Mouse (Mus musculus) heart, postnatal 14 days (tissue): ENCODE measurements around the gene Sox1. TPM values are rescaled to one million over a fixed set of nuclear protein-coding genes. Genes with fewer than 3 reads are reported as not detected.

Source experiments
- DNase-seq, 2 experiments: peaks; one replicate each; pipeline ENCODE4 v3.0.0; 2021 to 2022
- intact Hi-C: fragments of 180-260 bp; cut with DNase I; formaldehyde crosslinking; loops from one replicate; pipeline ENCODE4 v1.15.1; 2025
- long read RNA-seq, 2 experiments: library from polyadenylated mRNA; stranded (forward); transcript quantifications; one replicate each; pipeline ENCODE4 v2.0.0; 2021
- total RNA-seq, 2 experiments: library from RNA; stranded (reverse); gene quantifications; 2 replicates each; pipeline ENCODE4 v1.2.3; 2021

Sox1 gene
- total RNA-seq, result not detected
- long read RNA-seq, experiment 1, result 0 reads
- long read RNA-seq, experiment 2, result 0 reads

DNA sequence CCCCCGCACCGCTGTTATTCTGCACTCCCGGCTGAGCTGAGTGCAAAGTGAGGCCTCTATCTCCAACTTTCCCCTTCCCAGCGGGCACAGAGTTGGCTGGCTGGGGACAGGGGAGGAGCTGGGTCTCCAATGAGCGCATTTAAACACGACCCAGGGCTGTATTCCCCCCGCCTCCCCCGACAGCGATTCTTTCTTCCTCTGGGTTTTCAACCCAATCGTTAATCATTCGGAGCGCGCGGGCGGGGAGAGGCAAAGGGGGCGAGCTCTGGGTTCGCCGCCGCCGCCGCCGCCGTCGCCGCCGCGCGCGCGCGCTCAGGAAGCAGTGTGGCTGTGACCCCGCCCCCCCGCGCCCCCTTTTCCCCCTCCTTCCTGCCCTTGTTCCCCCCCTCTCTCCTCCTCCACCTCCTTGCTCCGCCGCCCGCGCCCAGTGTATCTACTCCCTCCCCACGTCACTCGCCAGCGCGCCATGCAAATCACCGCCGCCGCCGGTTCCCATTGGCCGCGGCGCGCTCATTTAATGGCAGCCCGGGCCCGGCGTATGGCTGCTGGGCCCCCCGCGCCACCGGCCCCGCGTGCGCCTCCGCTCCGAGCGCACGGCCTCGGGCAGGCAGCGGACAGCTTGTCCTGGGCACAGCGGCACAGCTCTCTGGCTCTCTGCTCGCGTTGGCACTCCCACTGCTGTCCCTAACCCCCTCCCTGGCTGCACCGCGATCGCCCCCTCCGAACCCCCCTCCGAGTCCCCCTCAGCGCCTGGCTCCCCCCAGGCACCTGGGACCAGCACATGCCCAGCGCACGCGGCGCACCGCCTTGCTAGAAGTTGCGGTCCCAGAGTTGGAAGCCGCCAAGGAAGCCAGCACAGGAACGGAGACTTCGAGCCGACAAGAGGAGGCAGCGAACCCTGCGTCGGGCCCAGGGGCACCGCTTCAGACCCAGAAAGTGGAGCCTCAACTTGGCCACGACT lies at the start of gene Sox1:
Gene Sox1 (plus strand): TSS at position 225 of the 961 bp plus-strand sequence.
- peak in 1 of 2 experiments; percentile 22 for DNase-seq
- intact Hi-C loops, result loop anchor here (10.0 kb wide), 1 partner anchor 279 kb away; the partner anchor contains the start of gene Tubgcp3

DNA sequence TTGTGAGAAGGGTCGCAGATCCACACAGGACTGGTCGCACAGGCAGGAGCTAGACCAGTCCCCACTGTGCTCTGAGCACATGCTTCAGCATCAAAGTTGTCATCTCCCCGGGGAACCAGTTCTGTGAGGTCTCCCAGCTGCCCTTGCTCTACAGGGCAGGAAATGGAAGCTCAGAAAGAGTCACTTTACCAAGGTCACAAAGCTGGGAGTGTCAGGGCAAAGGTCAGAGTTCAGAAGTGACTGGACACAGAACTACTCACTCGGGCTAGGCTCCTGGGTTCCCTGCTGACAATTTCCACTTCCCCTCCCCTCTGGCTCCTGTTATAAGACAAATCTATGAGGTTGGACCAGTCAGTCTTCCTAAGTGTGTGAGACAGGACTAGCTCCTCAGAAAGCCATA lies 49.2 kb upstream of the Sox1 start:
- no peak for DNase-seq
- intact Hi-C loops, result no loop called here

DNA sequence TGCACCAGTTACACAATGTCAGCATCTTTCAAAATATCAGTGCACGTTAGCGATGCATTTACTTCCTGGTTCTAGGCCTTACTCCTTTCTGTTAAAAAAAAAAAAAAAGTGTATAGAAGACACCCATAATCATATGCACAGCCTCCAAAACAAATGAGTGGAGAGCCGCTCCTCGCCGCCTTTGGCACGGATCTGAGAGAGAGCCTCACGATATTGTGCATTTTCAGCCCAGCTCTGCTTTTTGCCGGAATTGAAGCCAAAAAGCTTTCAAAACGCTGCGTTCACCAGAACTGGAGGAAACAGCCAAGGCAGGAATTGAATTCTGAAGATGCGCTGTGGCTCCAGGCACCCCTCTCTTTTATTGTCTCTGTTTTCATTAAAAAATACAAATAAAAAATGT lies 48.2 kb upstream of the Sox1 start:
- intact Hi-C loops, result no loop called here
- DNase-seq, result no peak

DNA sequence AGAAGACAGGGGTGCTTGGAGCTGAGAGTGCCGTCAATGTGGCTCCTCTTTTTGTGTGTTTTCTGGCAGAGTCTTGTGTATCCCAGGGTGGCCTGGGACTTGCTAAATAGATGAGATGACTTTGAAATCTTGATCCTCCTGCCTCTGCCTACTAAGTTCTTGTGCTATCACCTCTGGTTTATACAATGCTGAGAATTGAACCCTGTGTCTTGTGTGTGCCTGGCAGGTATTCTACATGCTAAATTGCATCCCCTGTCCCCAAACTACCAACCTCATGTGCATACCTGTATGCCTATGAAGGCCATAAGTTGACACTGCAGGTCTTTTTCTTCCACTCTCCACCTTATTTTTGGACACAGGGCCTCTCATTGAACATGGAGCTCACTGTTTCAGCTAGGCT lies 46.8 kb upstream of the Sox1 start:
- intact Hi-C loops, result no loop called here
- no peak for DNase-seq

DNA sequence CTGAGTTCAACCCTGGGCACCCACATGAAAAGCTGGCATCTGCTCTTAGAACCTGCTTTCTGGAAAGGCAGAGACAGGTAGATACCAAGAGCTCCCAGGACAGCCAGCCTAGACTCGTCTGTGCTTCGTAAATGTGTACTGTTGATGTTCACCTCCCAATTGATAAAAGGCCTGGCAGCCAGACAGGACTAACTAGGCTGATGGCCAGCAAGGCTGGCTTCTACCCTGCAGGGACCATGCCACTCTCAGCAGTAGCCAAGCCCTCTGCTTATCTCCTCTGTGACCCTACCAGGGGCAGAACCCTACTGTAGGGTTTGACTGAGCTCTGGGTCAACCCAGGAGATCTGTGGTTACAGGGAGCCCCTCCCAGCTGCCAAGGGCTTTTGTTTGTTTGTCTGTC lies 45.5 kb upstream of the Sox1 start:
- DNase-seq, result peak; percentile 42 to 55
- intact Hi-C loops, result no loop called here

DNA sequence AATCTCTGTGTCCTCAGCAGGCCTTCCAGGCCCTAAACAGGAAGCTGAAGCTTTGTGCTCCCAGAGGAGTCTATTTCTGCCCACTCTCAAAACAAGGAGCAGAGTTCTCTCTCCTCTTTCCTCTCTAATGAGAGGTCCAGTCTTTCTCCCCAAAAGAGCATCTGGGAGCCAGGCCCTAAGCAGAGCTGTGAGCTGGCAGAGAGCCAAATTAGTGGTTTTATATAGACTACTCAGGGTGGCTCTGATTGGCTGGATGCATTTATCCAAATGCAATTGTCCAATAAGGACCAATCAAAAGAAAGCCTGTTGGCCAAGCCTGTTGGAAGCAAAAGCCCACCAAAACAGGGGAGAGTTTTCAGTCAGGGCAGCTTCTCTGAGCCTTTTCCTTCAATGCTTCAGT lies 44.0 kb upstream of the Sox1 start:
- intact Hi-C loops, result no loop called here

DNA sequence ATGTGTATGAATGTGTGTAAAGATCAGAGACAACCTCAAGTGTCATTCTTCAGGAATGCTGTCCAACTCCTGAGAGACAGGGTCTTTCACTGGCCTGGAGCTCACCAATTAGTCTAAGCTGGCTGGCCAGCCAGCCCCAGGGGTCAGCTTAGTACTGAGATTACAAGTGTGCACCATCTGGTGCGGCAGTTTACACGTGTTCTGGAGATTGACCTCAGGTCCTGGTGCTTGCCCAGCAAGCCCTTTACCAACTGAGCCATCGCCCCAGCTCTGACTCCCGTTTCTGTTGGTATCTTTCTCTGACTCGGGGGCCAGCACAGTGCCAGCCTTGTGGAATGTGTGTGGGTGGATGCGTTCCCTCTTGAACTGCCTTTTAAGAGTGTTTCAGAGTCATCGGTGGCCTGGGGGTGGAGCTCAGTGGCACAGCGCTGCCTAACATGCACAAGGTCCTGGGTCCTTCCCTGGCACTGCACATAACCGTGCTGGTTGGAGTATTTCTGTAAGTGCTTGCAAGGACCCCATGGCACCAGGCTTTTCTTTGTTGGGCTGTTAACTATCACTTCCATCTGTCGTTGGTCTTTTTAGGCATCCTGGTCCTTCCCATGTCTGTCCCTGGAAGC lies 40.6 kb upstream of the Sox1 start:
- DNase-seq, result no peak
- intact Hi-C loops, result no loop called here

More for the DNA sequence above, 44.0 kb upstream of the Sox1 start:
- no peak for DNase-seq

DNA sequence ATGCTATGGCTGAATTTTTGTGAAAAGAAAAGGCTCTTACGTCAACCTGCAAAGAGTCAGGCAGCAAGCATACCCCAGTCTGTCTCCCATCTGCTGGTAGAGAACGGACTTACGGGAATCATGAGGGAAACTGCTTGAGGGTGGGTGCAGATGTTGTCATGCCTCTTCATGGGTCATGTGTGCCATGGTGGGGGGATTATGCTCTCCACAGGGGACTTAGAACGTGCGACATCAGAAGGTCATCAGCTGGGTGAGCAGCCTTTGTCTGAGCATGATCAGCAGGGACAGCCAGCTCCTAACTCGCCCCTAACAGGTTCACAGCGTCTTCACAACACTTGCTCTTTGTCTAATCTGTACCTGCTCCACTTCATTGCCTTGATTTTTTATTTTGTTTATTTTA lies 26.9 kb upstream of the Sox1 start:
- intact Hi-C loops, result no loop called here
- no peak for DNase-seq

DNA sequence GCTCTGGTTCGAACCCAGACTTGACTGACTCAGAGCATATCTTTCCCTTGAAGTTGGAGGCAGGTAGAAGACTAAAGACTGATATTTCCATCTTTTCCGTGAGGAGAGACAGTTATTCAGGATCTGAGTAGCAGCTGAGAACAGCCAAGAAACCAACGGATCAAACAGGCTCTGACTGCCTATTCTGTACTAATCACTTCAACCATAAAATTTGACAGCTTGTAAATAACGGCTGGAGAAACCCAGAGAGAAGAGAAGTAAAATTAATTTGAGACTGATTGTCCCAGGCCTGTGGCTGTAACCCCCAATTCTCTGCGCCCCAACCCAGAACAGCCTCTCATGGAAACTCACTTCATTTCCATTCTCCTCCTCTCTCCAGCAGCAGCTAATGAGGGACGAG lies 26.2 kb upstream of the Sox1 start:
- no peak for DNase-seq

DNA sequence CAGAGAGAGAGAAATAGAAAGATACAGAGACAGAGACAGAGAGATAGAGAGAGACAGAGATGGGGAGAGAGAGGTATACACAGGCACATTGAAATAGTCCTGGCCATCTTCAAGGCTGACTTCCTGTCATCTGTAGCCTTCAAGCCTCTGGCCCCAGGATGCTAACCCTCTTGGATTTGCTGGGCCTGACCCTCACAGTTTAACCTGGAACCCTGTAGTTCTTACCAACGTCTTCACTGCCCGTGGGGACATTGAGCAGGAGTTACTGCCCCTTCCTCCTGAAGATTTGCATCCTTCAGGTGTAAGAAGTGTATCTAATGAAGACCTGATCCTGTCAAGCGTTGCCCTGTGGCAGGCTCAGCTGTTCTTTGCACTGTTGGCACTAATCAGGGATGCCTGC lies 14.0 kb upstream of the Sox1 start:
- intact Hi-C loops, result no loop called here
- DNase-seq, result no peak

More for the DNA sequence above, 26.2 kb upstream of the Sox1 start:
- intact Hi-C loops, result no loop called here

DNA sequence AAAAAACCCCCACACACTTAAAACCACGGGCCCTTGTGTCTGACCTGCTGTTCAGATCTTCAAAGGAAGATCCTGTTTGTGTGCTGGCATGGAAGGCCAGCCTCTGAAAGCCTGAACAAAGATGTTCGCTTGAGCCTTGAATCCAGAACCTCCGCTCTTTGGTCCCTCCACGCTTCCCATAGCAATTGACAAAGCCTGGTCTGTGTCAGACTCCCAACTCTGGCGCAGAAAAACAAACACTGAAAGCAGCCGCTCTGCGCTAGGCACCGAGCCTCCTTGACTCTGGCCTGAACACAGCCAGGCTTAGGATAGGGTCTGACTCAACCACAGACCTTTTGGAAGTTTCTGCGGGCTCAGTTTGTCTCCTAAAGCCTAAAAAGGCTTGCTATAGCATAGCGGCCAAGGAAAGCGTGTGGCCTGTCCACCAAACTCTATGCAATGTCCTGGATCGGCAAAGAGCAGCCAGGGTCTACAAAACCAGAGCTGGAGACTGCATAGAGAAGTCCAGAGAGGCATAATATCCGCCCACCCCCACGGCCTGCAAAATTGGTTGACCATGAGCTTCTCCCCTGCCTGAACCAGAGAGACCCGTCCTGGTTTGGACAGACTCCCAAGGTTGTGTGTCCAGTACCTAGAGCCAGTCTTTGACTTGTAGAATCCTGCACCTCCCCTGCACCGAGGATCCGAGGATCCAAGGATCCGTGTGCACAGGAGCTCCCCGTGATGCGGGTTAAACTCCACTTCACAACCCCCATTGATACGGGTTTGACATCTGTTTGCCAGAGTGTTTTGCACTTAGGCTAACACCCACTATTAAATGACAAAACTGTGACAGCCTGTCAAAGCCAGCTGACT lies 12.2 kb upstream of the Sox1 start:
- intact Hi-C loops, result no loop called here
- no peak for DNase-seq

DNA sequence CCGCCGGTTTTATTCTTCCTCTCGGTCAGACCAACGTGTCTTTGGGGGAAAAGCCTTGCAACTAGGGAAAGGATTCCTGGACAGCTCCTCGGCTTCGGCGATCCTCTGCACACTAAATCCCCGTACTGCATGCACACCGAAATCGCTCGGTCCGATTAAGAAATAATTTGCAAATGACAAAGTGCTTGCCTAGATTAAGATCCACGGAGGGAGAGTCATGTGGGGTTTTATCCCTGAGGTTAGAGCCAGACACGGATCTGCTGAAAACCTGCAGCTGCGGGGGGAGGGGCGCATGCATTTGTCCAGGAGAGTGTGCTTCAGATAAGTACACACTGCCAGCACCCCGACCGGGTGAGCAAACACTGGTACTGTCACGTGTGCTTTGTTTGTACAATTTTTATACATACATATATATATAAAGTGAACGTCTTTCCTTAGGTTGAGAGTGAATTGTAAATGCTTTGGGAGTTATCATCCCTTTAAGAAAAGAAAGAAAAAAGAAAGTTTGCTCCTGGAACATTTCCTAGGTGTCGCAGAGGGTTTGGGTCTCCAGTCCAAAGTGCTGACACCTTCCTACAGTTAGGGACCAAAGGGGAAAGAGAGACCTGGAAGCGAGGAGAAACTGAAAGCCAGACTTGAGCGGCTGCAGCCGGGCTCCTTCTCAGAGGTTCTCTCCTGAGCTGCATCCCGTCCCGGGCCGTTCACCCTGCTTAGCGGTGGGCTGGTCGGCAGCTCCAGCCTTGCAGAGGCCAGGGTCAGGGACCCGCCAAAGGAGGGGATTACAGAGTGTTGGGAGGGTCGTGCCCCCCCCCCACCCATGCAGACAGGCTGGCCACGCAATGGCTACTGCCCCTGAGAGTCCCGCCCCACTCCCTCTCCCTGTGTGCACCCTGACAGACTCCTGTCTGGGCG lies 10.9 kb upstream of the Sox1 start:
- intact Hi-C loops, result no loop called here
- DNase-seq, result peak in 1 of 2 experiments; percentile 6

DNA sequence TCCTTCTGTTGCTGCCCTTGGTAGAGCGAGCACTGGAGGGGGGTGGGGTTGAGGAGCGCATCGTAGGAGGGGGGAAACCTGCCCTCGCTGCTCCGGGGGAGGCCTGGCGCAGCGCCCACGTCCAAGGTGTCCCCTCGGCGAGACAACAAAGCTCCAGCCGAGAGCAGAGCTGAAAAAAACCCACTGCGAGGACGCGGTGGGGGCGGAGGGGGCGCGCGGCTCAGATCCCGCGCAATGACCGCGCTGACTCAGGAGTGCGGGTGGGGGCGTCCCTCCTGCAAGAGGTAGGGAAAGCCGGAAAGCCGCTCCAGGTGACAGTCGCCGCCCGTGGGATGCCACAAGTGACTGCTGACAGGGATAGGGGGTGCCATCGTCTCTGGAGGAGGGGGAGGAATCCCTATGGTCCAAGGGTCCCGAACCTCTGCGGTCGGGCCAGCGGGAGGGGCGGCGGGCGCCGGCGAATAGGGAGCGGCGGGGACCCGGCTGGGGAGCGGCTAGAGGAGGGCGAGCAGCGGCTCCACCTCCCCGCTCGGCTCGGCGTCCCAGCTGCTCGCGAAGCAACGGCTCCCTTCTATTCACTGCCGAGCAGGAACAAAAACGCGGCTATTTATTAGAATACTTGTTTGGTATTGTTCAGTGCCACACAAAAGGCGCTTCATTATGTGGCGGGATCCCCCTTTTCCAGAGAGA lies 10.0 kb upstream of the Sox1 start:
- intact Hi-C loops, result loop anchor here (5.0 kb wide), 1 partner anchor 383 kb away; no protein-coding TSS in a partner anchor
- peak in 1 of 2 experiments; percentile 6 for DNase-seq

DNA sequence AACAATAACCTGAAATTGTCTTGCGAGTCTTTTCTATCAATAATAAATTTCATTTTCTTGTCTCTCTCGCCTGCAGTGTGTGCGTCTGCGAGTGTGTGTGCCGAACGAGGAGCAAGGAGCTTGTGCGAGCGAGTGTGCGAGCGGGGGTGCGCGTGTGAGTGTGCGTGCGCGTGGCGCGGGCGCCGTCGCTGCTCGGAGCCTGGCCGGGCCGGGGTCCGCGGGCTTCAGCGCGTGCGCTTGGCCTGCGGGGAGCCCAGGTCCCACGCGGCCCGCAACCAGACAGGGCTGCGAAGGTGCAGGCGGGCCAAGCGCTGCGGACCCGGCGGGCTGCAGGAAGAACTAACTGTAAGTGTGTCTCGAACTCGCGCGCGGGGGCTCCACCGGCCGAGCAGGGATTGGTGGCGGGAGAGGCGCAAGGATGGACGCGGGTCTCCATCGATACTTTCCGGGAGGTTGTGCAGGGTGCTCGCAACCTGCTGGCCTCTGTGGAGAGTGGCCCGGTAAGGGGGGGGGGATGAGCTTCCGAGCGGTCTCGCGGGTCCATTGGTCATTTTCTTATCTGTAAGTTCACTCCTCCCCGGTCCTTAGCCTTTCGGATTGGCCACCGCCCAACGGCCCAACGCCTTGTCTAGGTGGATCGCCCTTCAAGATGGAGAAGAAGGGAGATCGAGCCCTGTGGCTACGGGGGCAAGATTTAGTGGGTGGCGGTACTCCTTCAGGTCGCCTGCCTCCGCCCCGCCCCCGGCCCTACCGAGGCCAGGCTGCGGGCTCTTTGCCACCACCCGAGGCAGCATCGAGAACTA lies 9.2 kb upstream of the Sox1 start:
- DNase-seq, result peak in 1 of 2 experiments; percentile 4
- intact Hi-C loops, result loop anchor here (5.0 kb wide), 1 partner anchor 384 kb away; no protein-coding TSS in a partner anchor

DNA sequence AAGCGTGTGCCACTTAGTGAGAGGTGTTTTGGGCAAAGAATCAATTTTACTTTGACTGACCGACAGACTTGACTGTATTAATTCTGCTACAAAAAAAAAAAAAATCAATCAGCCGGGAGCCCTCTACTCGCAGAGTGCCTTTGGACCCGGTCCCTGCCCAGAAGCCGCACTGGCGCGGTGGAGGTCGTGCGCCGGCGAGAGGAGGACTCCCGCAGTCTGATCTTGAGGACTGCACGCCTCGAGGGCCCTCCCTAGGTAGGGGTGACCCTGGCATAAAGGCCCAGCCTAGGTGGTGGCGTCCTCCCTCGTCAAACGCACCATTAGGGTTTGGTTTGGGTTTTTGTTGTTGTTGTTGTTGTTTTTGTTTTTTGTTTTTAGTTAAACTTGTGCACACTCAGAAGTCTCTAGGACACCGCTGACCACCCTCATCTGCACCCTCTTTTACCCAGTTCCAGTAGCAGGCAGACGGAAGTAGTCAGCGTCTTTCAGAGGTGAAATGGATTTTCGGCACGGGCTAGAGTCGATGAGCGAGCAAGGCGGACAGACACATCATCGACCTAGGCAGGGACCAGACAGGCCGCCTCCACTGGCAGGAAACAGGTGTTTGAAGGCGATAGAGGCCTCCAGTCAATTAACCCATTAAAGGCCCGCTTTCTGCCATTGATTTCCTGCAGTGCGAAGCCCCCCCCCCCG lies 8.4 kb upstream of the Sox1 start:
- intact Hi-C loops, result loop anchor here (5.0 kb wide), 1 partner anchor 384 kb away; no protein-coding TSS in a partner anchor

DNA sequence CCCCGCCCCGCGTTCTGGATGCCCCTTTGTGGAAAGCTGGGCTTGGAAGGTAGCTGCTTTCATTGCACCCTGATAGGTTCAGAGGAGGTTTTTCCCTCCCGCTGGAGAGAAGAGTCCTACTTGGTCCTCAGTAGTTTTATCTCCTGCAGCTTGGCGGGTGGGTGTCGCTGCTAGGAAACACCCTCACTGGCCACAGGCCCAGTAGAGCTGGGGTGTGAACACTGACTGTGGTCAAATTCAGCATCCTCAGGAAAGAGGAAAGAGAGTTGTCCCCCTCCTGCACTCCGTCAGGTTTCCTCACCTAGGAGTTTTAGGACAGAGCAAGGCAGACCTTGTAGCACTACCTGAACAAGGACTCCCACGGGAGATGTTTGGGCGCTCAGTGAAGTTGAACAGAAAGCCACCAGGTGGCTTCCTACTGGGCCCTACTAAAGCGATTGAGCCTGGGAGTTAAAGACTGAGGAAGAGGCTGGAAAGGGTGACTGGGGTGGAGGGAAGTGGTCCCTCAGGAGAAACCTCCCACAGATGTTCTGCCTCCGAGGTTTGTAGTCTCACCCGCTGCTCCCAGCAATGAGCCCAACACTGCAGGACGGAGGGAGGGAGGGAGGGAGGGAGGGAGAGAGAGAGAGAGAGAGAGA lies 7.8 kb upstream of the Sox1 start:
- intact Hi-C loops, result loop anchor here (5.0 kb wide), 1 partner anchor 385 kb away; no protein-coding TSS in a partner anchor
- DNase-seq, result no peak

More for the DNA sequence above, 8.4 kb upstream of the Sox1 start:
- DNase-seq, result no peak

DNA sequence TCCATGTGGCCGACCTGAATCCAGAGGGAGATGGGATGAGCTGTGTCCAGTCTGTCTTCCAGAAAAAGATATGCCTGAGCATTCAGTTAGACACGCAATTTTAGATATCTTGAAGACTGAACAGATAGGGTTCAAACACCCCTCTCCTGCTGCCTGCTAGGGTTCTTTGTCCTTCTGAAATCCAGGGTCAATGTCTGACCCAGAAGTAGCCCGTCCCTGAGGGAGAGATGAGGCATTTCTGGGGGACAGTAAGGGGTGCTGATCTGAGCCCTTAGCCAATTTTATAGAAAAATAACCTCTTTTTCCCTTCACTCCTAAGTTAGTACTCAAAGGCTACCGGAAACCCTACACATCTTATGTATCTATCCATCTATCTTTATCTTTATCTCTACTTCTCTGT lies 7.2 kb upstream of the Sox1 start:
- intact Hi-C loops, result loop anchor here (5.0 kb wide), 1 partner anchor 386 kb away; no protein-coding TSS in a partner anchor
- no peak for DNase-seq
